Mouse (Mus musculus): Measurements from ENCODE around the gene Eps15.

DNA sequence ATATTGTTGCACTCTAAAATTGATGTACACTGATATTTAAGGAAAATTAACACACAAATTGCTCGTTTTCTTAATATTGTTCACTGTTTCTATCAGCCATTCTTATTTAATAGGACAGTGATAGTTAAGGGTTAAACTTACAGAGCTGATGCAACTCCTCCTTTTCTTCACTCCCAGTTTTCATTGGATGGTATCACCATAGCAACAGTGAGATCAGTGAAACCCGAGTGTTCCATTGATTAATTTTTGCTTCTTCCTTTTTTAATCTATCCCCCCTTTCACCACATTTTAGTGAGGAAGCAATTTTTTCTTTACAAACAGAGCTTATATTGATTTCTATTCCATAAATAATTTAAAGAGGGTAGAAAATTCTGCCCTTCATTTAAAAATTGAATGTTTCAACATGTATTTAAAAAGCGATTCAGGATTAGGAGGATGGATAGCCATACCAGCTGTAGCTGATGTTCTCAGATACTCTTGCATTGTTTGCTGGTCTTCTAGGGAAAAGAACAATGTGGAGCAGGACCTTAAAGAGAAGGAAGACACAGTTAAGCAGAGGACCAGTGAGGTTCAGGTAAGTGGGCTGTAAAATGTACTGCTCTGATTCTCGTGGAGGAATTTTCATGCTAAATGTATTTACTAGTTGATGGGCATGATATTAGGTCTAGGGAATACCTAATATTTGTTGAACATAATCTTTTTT, 62.9 kb downstream of the Eps15 start:
- no peak for TF ChIP-seq CTCF (IDR thresholded peaks at IDR 0.05; ENCODE audit: low read depth)
- TF ChIP-seq EP300 (IDR thresholded peaks at IDR 0.05; ENCODE audit: low read depth), result no peak

Measured in liver, postnatal 0 days (tissue).